Mouse (Mus musculus) CH12.LX (cell line): ENCODE measurements around the gene Inpp4b. TPM values are rescaled to one million over a fixed set of nuclear protein-coding genes. Genes with fewer than 3 reads are reported as not detected.
A peak's percentile ranks its signal among the peaks of the same experiment; 100 is the strongest.

Experiments
- DNase-seq: peaks from one replicate; pipeline ENCODE4 v3.0.0-alpha.2; 2013; ENCODE audit errors: extremely low read depth
- H3K27ac ChIP-seq: 2 replicates; pipeline ENCODE4 v1.5.1; 2012; ENCODE audit warnings: low read depth, mild to moderate bottlenecking, control low read depth, moderate library complexity; ENCODE audit not compliant: insufficient read depth
- H3K27me3 ChIP-seq: replicated peaks from 2 replicates; pipeline ENCODE3; 2012; ENCODE audit warnings: inconsistent platforms
- H3K36me3 ChIP-seq, 2 experiments: replicated peaks in 1 of 2; 2 replicates each; pipeline versions ENCODE3 to v1.6.1; 2012; ENCODE audit warnings: inconsistent platforms in 1 of 2, low read length in 1 of 2, mild to moderate bottlenecking in 1 of 2, mixed read lengths in 1 of 2, moderate library complexity in 1 of 2; ENCODE audit not compliant: control insufficient read depth in 1 of 2, insufficient read depth in 1 of 2
- H3K4me1 ChIP-seq, 2 experiments: 2 replicates each; pipeline ENCODE4 v1.6.1; 2012; ENCODE audit warnings: inconsistent platforms in 1 of 2, moderate library complexity in 1 of 2; ENCODE audit not compliant: insufficient read depth in 2 of 2, control insufficient read depth in 1 of 2
- H3K4me2 ChIP-seq: 2 replicates; pipeline ENCODE4 v1.6.1; 2012; ENCODE audit warnings: low read depth, mild to moderate bottlenecking, control low read depth; ENCODE audit not compliant: poor library complexity, insufficient read depth, severe bottlenecking
- H3K4me3 ChIP-seq, 3 experiments: fragments of 150-350 bp in 1 of 3; sonication (generic) in 1 of 3; replicated peaks in 1 of 3; 2 replicates each; pipeline versions ENCODE3 to v1.5.1; 2011 to 2012; ENCODE audit warnings: low read depth in 2 of 3, low read length in 2 of 3, mild to moderate bottlenecking in 2 of 3, moderate library complexity in 2 of 3, control low read depth in 1 of 3, improper control_type of control experiment in 1 of 3, inconsistent platforms in 1 of 3, mixed read lengths in 1 of 3; ENCODE audit not compliant: poor library complexity in 1 of 3
- H3K79me2 ChIP-seq: replicated peaks from 2 replicates; pipeline ENCODE4 v1.6.1; 2012; ENCODE audit warnings: mild to moderate bottlenecking, moderate library complexity; ENCODE audit not compliant: control insufficient read depth, poor library complexity, insufficient read depth, severe bottlenecking; ENCODE audit errors: extremely low read depth
- H3K9ac ChIP-seq: 2 replicates; pipeline ENCODE4 v1.6.1; 2012; ENCODE audit warnings: low read depth, mild to moderate bottlenecking, control low read depth, moderate library complexity; ENCODE audit not compliant: insufficient read depth
- H3K9me3 ChIP-seq: replicated peaks from 2 replicates; pipeline ENCODE3; 2012; ENCODE audit warnings: low read length, inconsistent platforms, mixed read lengths
- BHLHE40 ChIP-seq: IDR thresholded peaks from 2 replicates; pipeline ENCODE4 v1.6.1; 2011; ENCODE audit warnings: mild to moderate bottlenecking, low read depth, low read length, improper control_type of control experiment
- CHD2 ChIP-seq: IDR thresholded peaks from 2 replicates; pipeline ENCODE4 v1.6.1; 2011; ENCODE audit warnings: low read length, improper control_type of control experiment
- CTCF ChIP-seq, 2 experiments: IDR thresholded peaks in 1 of 2; conservative IDR thresholded peaks in 1 of 2; 2 replicates each; pipeline ENCODE4 v1.5.1; 2011 to 2012; ENCODE audit warnings: low read depth in 2 of 2, low read length in 2 of 2, improper control_type of control experiment in 1 of 2, inconsistent platforms in 1 of 2, mild to moderate bottlenecking in 1 of 2, moderate library complexity in 1 of 2
- GABPA ChIP-seq: IDR thresholded peaks from 2 replicates; pipeline ENCODE4 v1.6.1; 2012; ENCODE audit warnings: low read depth, low read length, improper control_type of control experiment, inconsistent platforms; ENCODE audit not compliant: insufficient replicate concordance
- HCFC1 ChIP-seq: IDR thresholded peaks from 2 replicates; pipeline ENCODE4 v1.6.1; 2012; ENCODE audit warnings: low read depth, mild to moderate bottlenecking, inconsistent platforms, low read length, improper control_type of control experiment
- MEF2A ChIP-seq: IDR thresholded peaks from 2 replicates; pipeline ENCODE4 v1.6.1; 2014; ENCODE audit warnings: low read depth, mild to moderate bottlenecking, inconsistent platforms, low read length, improper control_type of control experiment, borderline replicate concordance
- MXI1 ChIP-seq: IDR thresholded peaks from 2 replicates; pipeline ENCODE4 v1.6.1; 2011; ENCODE audit warnings: mild to moderate bottlenecking, low read depth, low read length, improper control_type of control experiment
- MYC ChIP-seq: IDR thresholded peaks from 2 replicates; pipeline ENCODE4 v1.6.1; 2011; ENCODE audit warnings: low read depth, mild to moderate bottlenecking, improper control_type of control experiment, low read length
- NELFE ChIP-seq: IDR thresholded peaks from 2 replicates; pipeline ENCODE4 v1.6.1; 2011; ENCODE audit warnings: low read depth, low read length, improper control_type of control experiment
- POLR2A ChIP-seq: IDR thresholded peaks from 2 replicates; pipeline ENCODE4 v1.6.1; 2011; ENCODE audit warnings: low read depth, mild to moderate bottlenecking, improper control_type of control experiment, low read length
- POLR2AphosphoS2 ChIP-seq: IDR thresholded peaks from 2 replicates; pipeline ENCODE4 v1.6.1; 2011; ENCODE audit warnings: low read depth, low read length, improper control_type of control experiment
- RAD21 ChIP-seq: IDR thresholded peaks from 2 replicates; pipeline ENCODE4 v1.6.1; 2011; ENCODE audit warnings: low read depth, mild to moderate bottlenecking, low read length, improper control_type of control experiment, moderate library complexity
- SMC3 ChIP-seq: IDR thresholded peaks from 2 replicates; pipeline ENCODE4 v1.6.1; 2011; ENCODE audit warnings: low read depth, low read length, improper control_type of control experiment
- TBP ChIP-seq: conservative IDR thresholded peaks from 2 replicates; pipeline ENCODE4 v1.6.1; 2011; ENCODE audit warnings: low read depth, low read length, improper control_type of control experiment
- ZKSCAN1 ChIP-seq: IDR thresholded peaks from 2 replicates; pipeline ENCODE4 v1.6.1; 2012; ENCODE audit warnings: low read depth, inconsistent platforms, low read length, improper control_type of control experiment, borderline replicate concordance
- ZMIZ1 ChIP-seq: IDR thresholded peaks from 2 replicates; pipeline ENCODE4 v1.6.1; 2012; ENCODE audit warnings: low read depth, mild to moderate bottlenecking, inconsistent platforms, low read length, improper control_type of control experiment
- ZNF384 ChIP-seq: IDR thresholded peaks from 2 replicates; pipeline ENCODE4 v1.6.1; 2012; ENCODE audit warnings: low read depth, low read length, improper control_type of control experiment, inconsistent platforms
- dilution Hi-C: fragments of 300-500 bp; cut with MboI; formaldehyde crosslinking; loops from 2 replicates; pipeline ENCODE4 v1.14.3; 2020; ENCODE audit warnings: low sequenced_read_pairs; ENCODE audit not compliant: extremely low pct_unique_long_range_greater_than_20kb, extremely low pct_ligation_motif_present
- in situ Hi-C: fragments of 300-500 bp; cut with MboI; formaldehyde crosslinking; loops from 3 replicates; pipeline ENCODE4 v1.14.3; 2019; ENCODE audit warnings: low sequenced_read_pairs, low pct_ligation_motif_present, low pct_unique_long_range_greater_than_20kb, mixed read lengths
- polyA plus RNA-seq: library from polyadenylated mRNA; unstranded; fragments of >175 nt; gene quantifications from 2 replicates; pipeline ENCODE4 v1.2.1, GENCODE M21; 2012; ENCODE audit warnings: low read depth; ENCODE audit not compliant: insufficient read length
- total RNA-seq, 2 experiments: library from RNA; depleted of rRNA; stranded (reverse); fragments of 300-350 nt in 1 of 2; fragments of >200 nt in 1 of 2; gene quantifications; 2 replicates each; pipeline ENCODE4 v1.2.3; 2012 to 2014

Gene Inpp4b
- total and polyA plus RNA-seq, 3 experiments, result 3.0 to 4.9 (median 3.4) TPM

DNA sequence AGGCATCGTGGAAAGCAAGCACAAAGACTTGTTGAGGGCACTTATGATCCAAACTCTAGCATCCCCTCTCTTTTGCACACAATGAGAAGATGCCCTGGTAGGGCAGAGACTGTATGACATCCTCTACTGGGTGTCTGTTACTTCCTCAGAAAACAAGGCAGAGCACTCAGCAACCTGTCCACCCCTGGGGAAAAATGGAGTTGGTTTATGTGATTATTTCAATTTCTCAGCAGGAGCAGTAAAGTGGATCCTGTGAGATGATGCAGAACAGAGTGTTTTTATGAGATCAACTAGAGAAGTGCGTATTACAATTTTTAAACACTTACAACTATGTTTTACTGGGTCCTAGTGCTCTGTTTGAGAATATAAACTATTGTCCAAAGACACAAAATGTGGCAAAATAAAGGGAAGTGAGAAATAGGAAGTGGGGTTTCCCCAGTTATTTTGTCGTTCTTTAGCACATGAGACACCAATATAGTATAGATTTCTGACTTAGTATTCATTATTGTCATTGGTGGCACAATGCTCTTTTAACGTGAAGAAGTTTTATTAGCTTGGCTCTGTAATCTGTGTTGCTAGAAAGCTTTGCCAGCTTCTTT is 32.6 kb downstream of the Inpp4b start (continued):
- TF ChIP-seq BHLHE40 (peak; percentile 71), MYC (peak; percentile 67), POLR2AphosphoS2 (no peak), ZNF384 (no peak), SMC3 (no peak), MEF2A (0 out of 2 replicates have a peak, but pooled peaks have one; percentile 59), POLR2A (no peak), CHD2 (no peak), ZKSCAN1 (no peak), RAD21 (no peak), ZMIZ1 (no peak), HCFC1 (0 out of 2 replicates have a peak, but pooled peaks have one; percentile 28), GABPA (no peak), MXI1 (no peak), CTCF (conservative IDR thresholded peaks at IDR 0.05 in 1 of 2, IDR thresholded peaks at IDR 0.05 in 1 of 2; ENCODE audit: low read depth in 2 of 2, low read length in 2 of 2) (no peak), TBP (no peak)

- no peak for DNase-seq
- in situ Hi-C loops, result no loop called here
- dilution Hi-C loops, result no loop called here
- Histone ChIP-seq H3K36me3 (no peaks in the 10 kb centered on the region), H3K79me2 (no peaks in the 10 kb centered on the region), H3K9ac (no peak overlapping the region), H3K4me3 (no peak overlapping the region), H3K9me3 (no peaks in the 10 kb centered on the region), H3K4me2 (no peak overlapping the region), H3K27ac (no peak overlapping the region), H3K27me3 (no peaks in the 10 kb centered on the region), H3K4me1 (peaks cover 0 to 4% of the 10 kb centered on the region in 2 experiments; a peak in 1 of 4 replicates)
- TF ChIP-seq NELFE, result no peak
Observed at GRCm38 (mm10) chr8:81388953-81389352, 46.6 kb downstream of the Inpp4b start.

GRCm38 (mm10) chr8:81399071-81399470 is 56.7 kb downstream of the Inpp4b start:
- H3K9ac ChIP-seq, result no peak overlapping the region
- DNase-seq, result no peak
- H3K27me3 ChIP-seq, result no peaks in the 10 kb centered on the region
- dilution Hi-C loops, result no loop called here
- H3K9me3 ChIP-seq, result no peaks in the 10 kb centered on the region
- no peaks in the 10 kb centered on the region for H3K79me2 ChIP-seq
- TF ChIP-seq SMC3, result no peak
- H3K4me2 ChIP-seq, result no peak overlapping the region
- no peak overlapping the region for H3K4me3 ChIP-seq
- H3K27ac ChIP-seq, result no peak overlapping the region
- in situ Hi-C loops, result no loop called here
- H3K36me3 ChIP-seq, result no peaks in the 10 kb centered on the region
- no peaks in the 10 kb centered on the region for H3K4me1 ChIP-seq
